Mouse (Mus musculus) heart, postnatal 25 days (tissue): Measurements from ENCODE around the gene Peg12. TPM values are rescaled to one million over a fixed set of nuclear protein-coding genes. Genes with fewer than 3 reads are reported as not detected.

ENCODE experiments used
- total RNA-seq, 2 experiments: library from RNA; stranded (reverse); gene quantifications; 2 replicates each; pipeline ENCODE4 v1.2.3; 2021

Peg12 gene
- total RNA-seq, 2 experiments from 2014 or later: 1.3 to 1.8 TPM

Other genes with a start within 250 kb of the Peg12 start
- gene Ndn, start 117.9 kb downstream of the Peg12 start, total RNA-seq: 1 to 10 TPM; 5.6 to 5.7 TPM
- gene Magel2, start 87.5 kb downstream of the Peg12 start, total RNA-seq: not detected
- gene Mkrn3, start 44.4 kb downstream of the Peg12 start, total RNA-seq: under 1 TPM; 0.29 to 0.48 TPM